Mouse (Mus musculus) heart, embryonic 10.5 days (tissue): ENCODE data around the gene Scrn3. TPM values are rescaled to one million over a fixed set of nuclear protein-coding genes. Genes with fewer than 3 reads are reported as not detected.

Source experiments
- DNase-seq: peaks from one replicate; pipeline ENCODE4 v3.0.0-alpha.2; 2017; ENCODE audit warnings: low spot score
- H3K27ac ChIP-seq: fragments of 300-500 bp; sonication (generic); 2 replicates; pipeline ENCODE4 v1.5.1; 2016; ENCODE audit warnings: mild to moderate bottlenecking
- H3K27me3 ChIP-seq: fragments of 300-500 bp; sonication (generic); 2 replicates; pipeline ENCODE4 v1.6.1; 2016; ENCODE audit warnings: mild to moderate bottlenecking; ENCODE audit not compliant: poor library complexity, insufficient read depth, severe bottlenecking
- H3K36me3 ChIP-seq: fragments of 300-500 bp; sonication (generic); 2 replicates; pipeline ENCODE4 v1.6.1; 2016; ENCODE audit warnings: mild to moderate bottlenecking, moderate library complexity
- H3K4me1 ChIP-seq: fragments of 300-500 bp; sonication (generic); 2 replicates; pipeline ENCODE4 v1.6.1; 2016; ENCODE audit warnings: mild to moderate bottlenecking
- H3K4me3 ChIP-seq: fragments of 300-500 bp; sonication (generic); 2 replicates; pipeline ENCODE4 v1.5.1; 2016; ENCODE audit warnings: mild to moderate bottlenecking, moderate library complexity
- H3K9me3 ChIP-seq: fragments of 300-500 bp; sonication (generic); 2 replicates; pipeline ENCODE4 v1.6.1; 2016; ENCODE audit warnings: mild to moderate bottlenecking, moderate library complexity
- WGBS: fragments of 180-500 bp; shearing (Covaris S2); methylation state at CpG from one replicate; pipeline ENCODE4 v1.1.7; 2016; 5-methylcytosine and 5-hydroxymethylcytosine counted together
- polyA plus RNA-seq: library from polyadenylated mRNA; unstranded; fragments of >200 nt; fragmentation: Nextera tagmentation; extraction: Ambion mirVana; gene quantifications from 2 replicates; pipeline ENCODE4 v1.2.1, GENCODE M21; 2016

Scrn3 gene
- polyA plus RNA-seq, 1 experiment from 2014 or later: 16.6 TPM

- peaks cover 58% of the 10 kb centered on the region for H3K4me1 ChIP-seq
- H3K9me3 ChIP-seq: no peaks in the 10 kb centered on the region
- H3K4me3 ChIP-seq: peak overlapping the region; percentile 62
- WGBS: 1% methylated on average over 14 of the region's 14 CpGs
- H3K36me3 ChIP-seq: no peaks in the 10 kb centered on the region
- H3K27me3 ChIP-seq: peaks cover 95% of the 10 kb centered on the region
- no peak for DNase-seq
- no peak overlapping the region for H3K27ac ChIP-seq
Measured at GRCm38 (mm10) chr2:73270071-73270592, 42.3 kb upstream of the Scrn3 start.

GRCm38 (mm10) chr2:73270593-73271458 is 41.6 kb upstream of the Scrn3 start:
- DNase-seq: peak; percentile 77
- H3K4me1 ChIP-seq: peaks cover 53% of the 10 kb centered on the region
- H3K27me3 ChIP-seq: peaks cover 90% of the 10 kb centered on the region

GRCm38 (mm10) chr2:73271459-73272161 is 40.8 kb upstream of the Scrn3 start, which contains the start of gene Sp9:
Gene Sp9, plus strand, starts transcription at chr2:73271925.
- H3K4me1 ChIP-seq: peaks cover 50% of the 10 kb centered on the region
- peak; percentile 83 for DNase-seq
- under 1% methylated on average over 48 of the region's 48 CpGs for WGBS
- peaks cover 90% of the 10 kb centered on the region for H3K27me3 ChIP-seq
- peak within 1 kb of the TSS; percentile 30; the same call in 1 of the 2 replicates for H3K27ac ChIP-seq
- no peaks in the 10 kb centered on the region for H3K36me3 ChIP-seq
- peak within 1 kb of the TSS; percentile 62 for H3K4me3 ChIP-seq
- H3K9me3 ChIP-seq: no peaks in the 10 kb centered on the region

More at GRCm38 (mm10) chr2:73270593-73271458, 41.6 kb upstream of the Scrn3 start:
- Histone ChIP-seq H3K27ac (no peak overlapping the region), H3K4me3 (peak overlapping the region; percentile 62), H3K9me3 (no peaks in the 10 kb centered on the region), H3K36me3 (no peaks in the 10 kb centered on the region)
- under 1% methylated on average over 38 of the region's 38 CpGs for WGBS

- Histone ChIP-seq H3K27me3 (peaks cover 88% of the 10 kb centered on the region), H3K36me3 (no peaks in the 10 kb centered on the region), H3K27ac (peak overlapping the region; percentile 30; the same call in 1 of the 2 replicates), H3K4me1 (peaks cover 56% of the 10 kb centered on the region), H3K9me3 (no peaks in the 10 kb centered on the region), H3K4me3 (peak overlapping the region; percentile 62)
- peak; percentile 77 for DNase-seq
- 1% methylated on average over 55 of the region's 55 CpGs for WGBS
Measured at GRCm38 (mm10) chr2:73272351-73273248, 39.8 kb upstream of the Scrn3 start.

GRCm38 (mm10) chr2:73273249-73274118 is 38.9 kb upstream of the Scrn3 start:
- WGBS: under 1% methylated on average over 110 of the region's 110 CpGs
- peaks cover 59% of the 10 kb centered on the region for H3K4me1 ChIP-seq
- H3K36me3 ChIP-seq: no peaks in the 10 kb centered on the region
- DNase-seq: peak; percentile 79
- no peaks in the 10 kb centered on the region for H3K9me3 ChIP-seq
- H3K4me3 ChIP-seq: peak overlapping the region; percentile 62
- H3K27me3 ChIP-seq: peaks cover 87% of the 10 kb centered on the region
- H3K27ac ChIP-seq: peak overlapping the region; percentile 30; the same call in 1 of the 2 replicates

- Histone ChIP-seq H3K27ac (no peak overlapping the region; the same call in 1 of the 2 replicates), H3K4me3 (peak overlapping the region; percentile 62), H3K9me3 (no peaks in the 10 kb centered on the region), H3K4me1 (peaks cover 65% of the 10 kb centered on the region), H3K36me3 (no peaks in the 10 kb centered on the region), H3K27me3 (peaks cover 86% of the 10 kb centered on the region)
- DNase-seq: peak; percentile 81
- WGBS: under 1% methylated on average over 88 of the region's 88 CpGs
Measured at GRCm38 (mm10) chr2:73274119-73274920, 38.1 kb upstream of the Scrn3 start.

- H3K4me1 ChIP-seq: peaks cover 60% of the 10 kb centered on the region
- H3K36me3 ChIP-seq: no peaks in the 10 kb centered on the region
- DNase-seq: no peak
- H3K4me3 ChIP-seq: no peak overlapping the region
- 11% methylated on average over 8 of the region's 8 CpGs for WGBS
- no peaks in the 10 kb centered on the region for H3K9me3 ChIP-seq
- H3K27me3 ChIP-seq: peaks cover 86% of the 10 kb centered on the region
- no peak overlapping the region for H3K27ac ChIP-seq
Measured at GRCm38 (mm10) chr2:73275261-73276040, 37.0 kb upstream of the Scrn3 start.

- DNase-seq: no peak
- Histone ChIP-seq H3K9me3 (no peaks in the 10 kb centered on the region), H3K27me3 (peaks cover 86% of the 10 kb centered on the region), H3K4me1 (peaks cover 60% of the 10 kb centered on the region), H3K36me3 (no peaks in the 10 kb centered on the region), H3K4me3 (no peak overlapping the region), H3K27ac (no peak overlapping the region)
- WGBS: under 1% methylated on average over 6 of the region's 6 CpGs
Measured at GRCm38 (mm10) chr2:73276141-73276571, 36.2 kb upstream of the Scrn3 start.

GRCm38 (mm10) chr2:73277021-73277708 is 35.2 kb upstream of the Scrn3 start:
- Histone ChIP-seq H3K27me3 (peaks cover 87% of the 10 kb centered on the region), H3K9me3 (no peaks in the 10 kb centered on the region), H3K4me3 (peak overlapping the region; percentile 47), H3K4me1 (peaks cover 52% of the 10 kb centered on the region), H3K36me3 (no peaks in the 10 kb centered on the region), H3K27ac (no peak overlapping the region)
- DNase-seq: peak; percentile 77
- WGBS: under 1% methylated on average over 38 of the region's 38 CpGs

GRCm38 (mm10) chr2:73277709-73278075 is 34.7 kb upstream of the Scrn3 start:
- Histone ChIP-seq H3K27me3 (peaks cover 87% of the 10 kb centered on the region), H3K9me3 (no peaks in the 10 kb centered on the region), H3K36me3 (no peaks in the 10 kb centered on the region), H3K4me1 (peaks cover 47% of the 10 kb centered on the region), H3K27ac (no peak overlapping the region), H3K4me3 (peak overlapping the region; percentile 47)
- under 1% methylated on average over 18 of the region's 18 CpGs for WGBS
- DNase-seq: peak; percentile 77
